Mouse (Mus musculus): ENCODE data around the gene Ckm. TPM values are rescaled to one million over a fixed set of nuclear protein-coding genes. Genes with fewer than 3 reads are reported as not detected.

The Ckm gene
- total RNA-seq, 1 experiment from 2014 or later, result 0.74 TPM

GRCm38 (mm10) chr7:19467638-19468037 lies 63.1 kb downstream of the Ckm start:
- DNase-seq, result no peak

- no peak for DNase-seq
These were observed 63.7 kb downstream of the Ckm start for GRCm38 (mm10) chr7:19468279-19468678.

- no peak for DNase-seq
These were observed 64.8 kb downstream of the Ckm start for GRCm38 (mm10) chr7:19469404-19469803.

- no peak for DNase-seq
These were observed 65.7 kb downstream of the Ckm start for GRCm38 (mm10) chr7:19470308-19470707.

GRCm38 (mm10) chr7:19472403-19472802 lies 67.8 kb downstream of the Ckm start:
- peak; percentile 70 for DNase-seq

Small RNA genes within 50 kb of the gene (microRNA-seq; reads per million reads assigned to microRNA genes)
- gene Mir343, result 0 reads per million in 2 experiments

Other genes starting within 250 kb of the Ckm start
- gene Gipr, start 238.6 kb upstream of the Ckm start, total RNA-seq (2021), result 0.71 and 0.93 TPM in 2 replicates
- 36.9 and 46.6 TPM in 2 replicates for gene Eml2, start 228.4 kb upstream of the Ckm start, total RNA-seq (2021)
- 9.7 and 12.4 TPM in 2 replicates for gene Gpr4, start 192.2 kb upstream of the Ckm start, total RNA-seq (2021)
- gene Opa3, start 176.4 kb upstream of the Ckm start, total RNA-seq (2021), result 27.5 and 28.5 TPM in 2 replicates
- 62.0 and 79.0 TPM in 2 replicates for gene Vasp, start 133.0 kb upstream of the Ckm start, total RNA-seq (2021)
- gene Ppm1n, start 124.7 kb upstream of the Ckm start, total RNA-seq (2021), result 0.19 TPM in 1 of 2 replicates, not detected in the other
- gene Rtn2, start 122.2 kb upstream of the Ckm start, total RNA-seq (2021), result 6.0 and 7.9 TPM in 2 replicates
- 2.1 and 22.4 TPM in 2 replicates for gene Fosb, start 94.7 kb upstream of the Ckm start, total RNA-seq (2021)
- 37.1 and 46.7 TPM in 2 replicates for gene Ercc1, start 60.0 kb upstream of the Ckm start, total RNA-seq (2021)
- 12.2 and 14.5 TPM in 2 replicates for gene Cd3eap, start 45.3 kb upstream of the Ckm start, total RNA-seq (2021)
- 7.3 and 8.3 TPM in 2 replicates for gene Ppp1r13l, start 45.0 kb upstream of the Ckm start, total RNA-seq (2021)
- 28.2 and 30.2 TPM in 2 replicates for gene Ercc2, start 22.8 kb upstream of the Ckm start, total RNA-seq (2021)
- 1.3 and 2.7 TPM in 2 replicates for gene Klc3, start 672 bp upstream of the Ckm start, total RNA-seq (2021)
- 45.1 and 45.2 TPM in 2 replicates for gene Mark4, start 54.0 kb downstream of the Ckm start, total RNA-seq (2021)
- 21.8 and 22.0 TPM in 2 replicates for gene Exoc3l2, start 58.6 kb downstream of the Ckm start, total RNA-seq (2021)
- 6.7 and 8.6 TPM in 2 replicates for gene Bloc1s3, start 103.6 kb downstream of the Ckm start, total RNA-seq (2021)
- gene Trappc6a, start 103.6 kb downstream of the Ckm start, total RNA-seq (2021), result 69.4 and 71.2 TPM in 2 replicates
- gene Nkpd1, start 113.1 kb downstream of the Ckm start, total RNA-seq (2021), result 0.15 and 0.83 TPM in 2 replicates
- gene Ppp1r37, start 158.3 kb downstream of the Ckm start, total RNA-seq (2021), result 58.8 and 64.2 TPM in 2 replicates
- 0.44 and 1.1 TPM in 2 replicates for gene Zfp296, start 172.5 kb downstream of the Ckm start, total RNA-seq (2021)
- gene Gemin7, start 172.8 kb downstream of the Ckm start, total RNA-seq (2021), result 59.3 and 65.4 TPM in 2 replicates
- gene Clasrp, start 199.7 kb downstream of the Ckm start, total RNA-seq (2021), result 36.9 and 52.2 TPM in 2 replicates
- 19.3 and 26.2 TPM in 2 replicates for gene Relb, start 224.7 kb downstream of the Ckm start, total RNA-seq (2021)